Mouse (Mus musculus) B cell, adult (primary cell): ENCODE measurements around the gene Hdgfl1. TPM values are rescaled to one million over a fixed set of nuclear protein-coding genes. Genes with fewer than 3 reads are reported as not detected.

Experiments used
- total RNA-seq: library from RNA; stranded (reverse); gene quantifications from 4 replicates; pipeline ENCODE4 v1.2.4, GENCODE M21; 2023; ENCODE audit not compliant: inconsistent age

The Hdgfl1 gene
- total RNA-seq, result not detected in 4 replicates

DNA sequence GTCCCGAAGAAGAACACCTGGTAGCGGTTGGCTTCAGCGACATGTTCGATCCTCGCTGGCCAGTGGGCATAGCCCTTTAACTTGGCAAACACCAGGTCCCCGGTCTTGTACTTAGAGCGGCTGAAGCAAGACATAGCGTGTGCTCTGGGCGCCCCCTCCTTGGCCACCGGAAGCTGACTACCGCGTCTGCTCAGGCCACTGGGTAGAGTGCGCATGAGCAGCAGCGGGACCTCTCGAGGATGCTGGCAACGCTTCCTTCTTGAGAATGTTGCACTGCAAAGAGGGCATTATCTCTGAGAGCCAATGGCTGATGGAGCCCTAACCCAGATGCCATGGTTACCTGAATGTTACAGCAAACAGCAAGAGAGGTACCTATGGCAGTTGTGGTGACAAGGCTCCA is at the start of gene Hdgfl1:
Hdgfl1 (minus strand) TSS at position 211 of the 400 bp plus-strand sequence.

